Mouse (Mus musculus): ENCODE measurements around the gene Cacna2d2.
"Not testable (repeated sequence)": the region's sequence is repeated elsewhere in the genome, so short reads cannot be mapped to it uniquely, and the experiment has no call there.

Cacna2d2 gene

GRCm38 (mm10) chr9:107566041-107566709, 166.8 kb downstream of the Cacna2d2 start:
- peak; percentile 95 for DNase-seq

GRCm38 (mm10) chr9:107566855-107567254, 167.4 kb downstream of the Cacna2d2 start:
- DNase-seq = peak; percentile 60

GRCm38 (mm10) chr9:107567702-107568319, 168.4 kb downstream of the Cacna2d2 start, which contains the start of gene Hyal2:
Gene Hyal2, plus strand, starts transcription at chr9:107567945.
- peak; percentile 63 for DNase-seq

GRCm38 (mm10) chr9:107568331-107569261, 169.2 kb downstream of the Cacna2d2 start:
- peak; percentile 84 for DNase-seq

DNA sequence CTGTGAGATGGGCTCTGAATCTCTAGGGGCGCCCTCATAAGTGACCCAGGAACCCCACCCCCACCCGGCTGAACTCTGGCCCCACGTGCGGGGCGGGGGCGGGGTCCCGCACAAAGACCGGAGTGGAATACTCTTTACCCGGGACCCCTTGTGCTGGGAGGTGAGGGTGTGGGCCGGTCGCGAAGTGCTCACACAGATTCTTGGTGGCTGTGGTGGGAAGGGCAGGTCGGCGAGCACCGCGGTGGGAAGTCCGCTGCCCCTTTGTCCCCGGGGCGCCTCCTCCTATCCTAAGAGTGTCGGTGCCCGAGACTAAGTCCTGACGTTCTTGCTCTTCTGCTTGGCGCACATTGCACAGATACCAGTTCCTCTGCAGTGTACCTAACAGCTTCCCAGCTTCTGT, 169.9 kb downstream of the Cacna2d2 start:
- DNase-seq = no peak

GRCm38 (mm10) chr9:107570016-107570415, 170.6 kb downstream of the Cacna2d2 start:
- DNase-seq = no peak

DNA sequence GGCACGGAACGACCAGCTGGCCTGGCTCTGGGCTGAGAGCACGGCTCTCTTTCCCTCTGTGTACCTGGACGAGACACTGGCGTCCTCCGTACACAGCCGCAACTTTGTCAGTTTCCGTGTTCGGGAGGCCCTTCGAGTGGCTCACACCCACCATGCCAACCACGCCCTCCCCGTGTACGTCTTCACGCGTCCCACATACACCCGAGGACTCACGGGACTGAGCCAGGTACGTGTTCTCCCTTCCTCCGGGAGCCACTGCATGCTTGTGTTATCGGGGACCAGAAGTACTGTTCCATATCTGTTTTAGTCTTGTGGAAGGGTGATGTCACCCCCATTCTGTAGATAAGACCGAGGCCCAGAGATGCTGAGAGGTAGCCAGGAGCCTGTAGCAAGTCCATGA, 171.4 kb downstream of the Cacna2d2 start:
- DNase-seq = no peak

- no peak for DNase-seq
Measured at GRCm38 (mm10) chr9:107571534-107572326, 172.3 kb downstream of the Cacna2d2 start.

GRCm38 (mm10) chr9:107572327-107572662, 172.9 kb downstream of the Cacna2d2 start:
- no peak for DNase-seq

DNA sequence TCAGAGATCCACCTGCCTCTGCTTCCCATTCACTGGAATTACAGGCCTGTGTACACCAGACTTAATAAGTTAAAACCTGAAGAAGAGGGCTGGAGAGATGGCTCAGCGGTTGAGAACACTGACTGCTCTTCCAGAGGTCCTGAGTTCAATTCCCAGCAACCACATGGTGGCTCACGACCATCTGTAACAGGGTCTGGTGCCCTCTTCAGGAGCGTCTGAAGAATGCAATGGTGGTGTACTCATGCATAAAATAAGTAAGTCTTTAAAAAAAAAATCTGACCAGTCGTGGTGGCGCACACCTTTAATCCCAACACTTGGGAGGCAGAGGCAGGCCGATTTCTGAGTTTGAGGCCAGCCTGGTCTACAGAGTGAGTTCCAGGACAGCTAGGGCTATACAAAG, 174.4 kb downstream of the Cacna2d2 start:
- not testable (repeated sequence) for DNase-seq

DNA sequence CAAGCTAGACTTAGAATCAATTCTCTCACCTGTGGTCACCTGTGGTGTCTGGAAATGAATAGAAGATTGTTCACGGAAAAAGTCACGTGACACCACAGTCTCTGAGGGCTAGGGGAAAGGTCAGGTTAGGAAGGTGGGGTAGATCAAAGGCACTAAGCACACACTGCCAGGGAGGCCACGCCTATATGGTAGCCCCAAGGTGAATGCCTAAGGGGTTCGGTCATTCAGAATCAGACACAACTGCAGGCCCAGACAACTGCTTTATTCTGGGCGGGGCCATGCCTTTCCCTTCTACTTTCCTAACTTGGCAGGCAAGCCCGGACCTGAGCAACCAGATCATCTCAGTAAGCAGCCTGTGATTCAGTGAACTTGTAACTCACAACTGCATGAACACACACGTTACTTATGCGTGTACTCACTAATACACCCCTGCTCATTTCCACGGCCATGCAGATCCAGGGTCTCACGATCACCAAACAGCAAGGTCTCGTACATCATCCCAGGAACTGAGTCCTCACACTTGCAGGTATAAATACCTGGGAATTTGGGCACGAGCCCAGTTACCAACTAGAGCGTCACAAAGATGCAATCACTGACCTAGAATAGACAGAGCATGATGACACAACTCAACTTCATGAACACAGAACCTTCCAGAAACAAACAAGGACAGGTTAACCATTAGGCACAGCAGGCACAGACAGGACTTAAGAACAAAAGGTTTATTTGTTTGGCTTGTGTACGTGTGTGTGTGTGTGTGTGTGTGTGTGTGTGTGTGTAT, 176.4 kb downstream of the Cacna2d2 start:
- DNase-seq = no peak

GRCm38 (mm10) chr9:107576357-107577107, 177.1 kb downstream of the Cacna2d2 start, which contains the start of gene Hyal1:
Gene Hyal1, plus strand, starts transcription at chr9:107576927.
- peak; percentile 85 for DNase-seq

- DNase-seq = no peak
Measured at GRCm38 (mm10) chr9:107577871-107578270, 178.5 kb downstream of the Cacna2d2 start.

DNA sequence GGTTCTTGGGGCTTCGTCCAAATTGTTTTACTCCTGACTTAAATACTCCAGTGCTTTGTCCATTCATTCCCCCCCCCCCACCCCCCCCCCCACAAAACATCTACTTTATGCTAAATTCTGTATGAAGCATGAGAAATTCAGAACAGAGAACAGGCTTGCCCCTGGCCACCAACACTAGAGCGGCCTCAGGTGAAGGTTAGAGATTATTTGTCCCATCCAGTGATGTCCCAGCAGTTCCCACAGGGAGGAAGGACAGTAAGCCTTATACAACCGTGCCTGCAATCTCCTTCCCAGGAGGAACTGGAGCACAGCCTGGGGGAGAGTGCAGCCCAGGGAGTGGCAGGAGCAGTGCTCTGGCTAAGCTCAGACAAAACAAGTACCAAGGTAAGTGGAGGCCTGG, 179.2 kb downstream of the Cacna2d2 start, which contains the start of gene Naa80:
Naa80 (plus strand) TSS at position 301 of the 400 bp plus-strand sequence.
- DNase-seq = no peak

Measured in lung, postnatal 14 days (tissue).